Mouse (Mus musculus): ENCODE measurements around the gene Tecr. TPM values are rescaled to one million over a fixed set of nuclear protein-coding genes. Genes with fewer than 3 reads are reported as not detected.

Tecr gene
- polyA plus RNA-seq (2016; fragmentation: Nextera tagmentation; extraction: Ambion mirVana) = 740 and 757 TPM in 2 replicates

DNA sequence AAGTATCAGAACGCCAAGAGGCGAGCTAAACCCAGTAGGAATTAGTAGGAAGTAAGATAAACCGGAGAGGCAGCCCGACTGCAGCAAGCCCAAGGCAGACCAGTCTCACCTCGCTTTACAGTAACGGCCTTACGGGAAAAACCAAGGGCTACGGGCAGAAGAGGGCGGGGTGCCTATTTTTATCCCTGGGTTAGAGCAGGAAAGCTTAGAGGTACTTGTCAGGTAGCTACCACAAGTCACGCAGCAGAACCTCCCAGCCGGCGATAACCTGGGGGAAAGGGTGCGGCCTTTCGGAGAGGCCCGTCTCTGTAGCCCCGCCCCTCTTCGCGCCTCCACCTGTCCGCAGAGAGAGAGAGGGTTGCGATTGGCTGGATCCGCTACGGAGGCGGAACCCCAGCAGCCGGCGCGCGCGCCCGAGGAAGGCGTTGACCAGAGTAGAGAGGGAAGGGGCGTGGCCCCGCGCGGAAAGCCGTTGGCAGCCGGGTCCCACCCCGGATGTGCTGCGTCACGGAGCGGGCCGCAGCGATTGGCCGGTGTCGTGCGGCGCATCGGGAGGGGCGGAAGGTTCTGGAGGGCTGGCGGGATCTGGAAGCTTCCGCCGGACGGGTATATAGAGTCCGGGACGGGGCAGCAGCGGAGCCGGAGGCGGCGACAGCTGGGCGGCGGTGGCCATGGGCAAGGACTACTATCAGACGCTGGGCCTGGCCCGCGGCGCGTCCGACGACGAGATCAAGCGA is at the start of gene Tecr, which contains the start of gene Dnajb1:
Tecr (minus strand) TSS at position 311 of the 737 bp plus-strand sequence.
Dnajb1 (plus strand) TSS at position 533 of the 737 bp plus-strand sequence.
- WGBS = under 1% methylated on average over 69 of the region's 69 CpGs
- Histone ChIP-seq H3K27me3 (ENCODE audit: low read depth, poor library complexity, severe bottlenecking) (no peaks in the 10 kb centered on the region), H3K4me1 (peaks cover 20% of the 10 kb centered on the region), H3K4me3 (peak within 1 kb of the TSS; percentile 81), H3K36me3 (peaks cover 34% of the 10 kb centered on the region), H3K27ac (replicated peaks) (peak within 1 kb of the TSS; percentile 97), H3K9me3 (replicated peaks) (no peaks in the 10 kb centered on the region)
- DNase-seq (ENCODE audit: low spot score) = peak; percentile 99

DNA sequence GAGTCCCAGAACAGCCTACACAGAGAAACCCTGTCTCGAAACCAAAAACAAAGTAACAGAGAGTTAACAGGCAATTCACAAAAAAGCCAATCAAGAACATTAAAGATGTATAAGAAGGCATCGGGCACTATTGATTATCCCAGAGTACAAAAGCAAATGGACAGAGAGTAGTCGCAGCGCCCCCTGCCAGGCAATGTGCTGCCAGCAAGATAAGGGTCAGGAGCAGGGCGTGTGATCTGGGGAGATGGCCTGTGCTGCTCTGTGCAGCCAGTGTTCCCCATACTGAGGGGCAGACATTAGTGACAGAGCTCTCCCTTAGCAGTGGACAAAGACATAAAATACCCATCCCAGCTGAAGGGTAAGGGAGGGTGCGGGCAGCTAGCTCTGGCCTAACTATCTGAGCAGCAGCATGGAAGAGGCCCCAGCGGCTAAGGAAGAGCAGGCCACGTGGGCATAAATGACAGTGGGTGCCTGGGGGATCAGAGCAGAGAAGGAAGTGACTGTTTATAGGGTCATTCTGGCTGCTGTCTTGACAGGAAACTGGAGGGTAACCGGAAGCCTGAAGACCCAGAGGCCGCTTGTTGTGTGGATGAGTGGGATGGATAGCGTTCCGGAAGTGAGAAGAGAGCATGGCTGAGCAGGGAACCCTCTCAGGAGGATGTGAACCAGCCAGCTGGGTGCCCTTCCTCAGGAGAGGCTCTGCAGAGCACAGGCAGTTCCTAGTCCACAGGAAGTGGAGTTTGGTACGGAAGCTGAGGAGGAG is 48.9 kb upstream of the Tecr start:
- no peak overlapping the region for H3K27ac ChIP-seq (replicated peaks)

DNA sequence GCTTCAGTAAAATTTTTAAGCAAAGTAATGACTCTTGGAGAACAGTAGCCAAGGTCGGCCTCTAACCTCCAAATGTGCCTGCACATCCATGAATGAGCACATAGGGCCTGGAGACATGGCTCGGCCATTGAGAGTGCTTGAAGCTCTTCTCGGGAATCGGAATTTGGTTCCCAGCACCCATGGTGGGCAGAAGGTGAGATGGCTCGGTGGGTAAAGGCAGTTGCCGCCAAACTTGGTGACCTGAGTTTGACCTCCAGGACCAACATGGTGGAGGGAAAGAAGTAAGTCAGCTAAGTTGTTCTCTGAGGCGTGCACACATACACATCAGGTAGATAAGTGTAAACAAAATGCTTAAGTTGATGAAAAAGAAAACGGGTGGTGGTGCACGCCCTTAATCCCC is 48.3 kb upstream of the Tecr start:
- no peak for DNase-seq (ENCODE audit: low spot score)
- 90% methylated on average over 9 of the region's 9 CpGs for WGBS
- Histone ChIP-seq H3K4me1 (peaks cover 40% of the 10 kb centered on the region), H3K36me3 (peaks cover 48% of the 10 kb centered on the region), H3K9me3 (replicated peaks) (peaks cover 3% of the 10 kb centered on the region; the same call in 1 of the 2 replicates), H3K4me3 (no peak overlapping the region), H3K27me3 (ENCODE audit: low read depth, poor library complexity, severe bottlenecking) (no peaks in the 10 kb centered on the region), H3K27ac (replicated peaks) (no peak overlapping the region)

More for the DNA sequence above, 48.9 kb upstream of the Tecr start:
- Histone ChIP-seq H3K9me3 (replicated peaks) (no peaks in the 10 kb centered on the region), H3K4me1 (peaks cover 45% of the 10 kb centered on the region), H3K4me3 (no peak overlapping the region), H3K27me3 (ENCODE audit: low read depth, poor library complexity, severe bottlenecking) (no peaks in the 10 kb centered on the region), H3K36me3 (peaks cover 51% of the 10 kb centered on the region)
- 83% methylated on average over 13 of the region's 13 CpGs for WGBS
- DNase-seq (ENCODE audit: low spot score) = no peak

DNA sequence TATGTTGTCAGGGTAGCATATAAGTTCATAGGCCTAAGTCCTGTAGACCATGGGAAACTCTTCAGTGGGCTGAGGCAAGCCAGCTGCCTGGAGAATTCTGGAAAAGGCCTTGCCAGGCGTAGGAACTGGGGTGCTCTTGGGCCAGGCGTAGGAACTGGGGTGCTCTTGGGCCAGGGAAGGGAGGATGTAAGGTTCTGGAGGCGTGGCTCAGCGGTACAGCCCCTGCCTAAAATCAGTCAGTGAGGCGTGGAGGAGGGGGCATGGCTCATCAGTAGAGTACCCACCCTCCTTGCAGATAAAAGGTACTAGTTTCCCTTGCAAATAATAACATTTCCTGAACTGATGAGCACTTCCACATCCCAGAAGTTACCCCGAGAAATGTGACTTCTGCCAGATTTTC is 47.0 kb upstream of the Tecr start:
- Histone ChIP-seq H3K36me3 (peaks cover 48% of the 10 kb centered on the region), H3K4me3 (no peak overlapping the region; the same call in 1 of the 2 replicates), H3K4me1 (peaks cover 26% of the 10 kb centered on the region), H3K9me3 (replicated peaks) (peaks cover 5% of the 10 kb centered on the region; the same call in 1 of the 2 replicates), H3K27ac (replicated peaks) (no peak overlapping the region), H3K27me3 (ENCODE audit: low read depth, poor library complexity, severe bottlenecking) (no peaks in the 10 kb centered on the region)
- WGBS = 96% methylated on average over 6 of the region's 6 CpGs
- DNase-seq (ENCODE audit: low spot score) = no peak

DNA sequence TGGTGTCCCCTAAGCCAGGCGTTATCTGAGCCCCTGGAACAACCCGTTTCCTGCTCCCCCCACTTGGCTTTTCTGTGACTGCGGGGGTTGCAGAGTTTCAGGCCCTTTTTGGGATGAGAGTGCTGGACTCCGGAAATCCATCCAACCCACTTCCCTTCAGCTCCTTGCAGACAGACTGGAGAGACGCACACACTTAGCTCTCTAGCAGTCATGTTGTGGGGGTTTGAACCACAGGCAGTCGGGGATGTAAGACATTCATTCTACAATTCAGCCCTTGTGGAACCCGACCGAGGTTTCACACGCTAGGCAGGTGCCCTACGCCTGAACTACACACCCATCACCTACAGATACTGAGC is 45.9 kb upstream of the Tecr start:
- peaks cover 40% of the 10 kb centered on the region for H3K36me3 ChIP-seq
- peak overlapping the region; percentile 89 for H3K4me3 ChIP-seq
- no peak for DNase-seq (ENCODE audit: low spot score)
- H3K9me3 ChIP-seq (replicated peaks) = peaks cover 5% of the 10 kb centered on the region; the same call in 1 of the 2 replicates
- no peaks in the 10 kb centered on the region for H3K27me3 ChIP-seq (ENCODE audit: low read depth, poor library complexity, severe bottlenecking)
- peak overlapping the region; percentile 94 for H3K27ac ChIP-seq (replicated peaks)
- H3K4me1 ChIP-seq = peaks cover 25% of the 10 kb centered on the region
- 55% methylated on average over 10 of the region's 10 CpGs for WGBS

DNA sequence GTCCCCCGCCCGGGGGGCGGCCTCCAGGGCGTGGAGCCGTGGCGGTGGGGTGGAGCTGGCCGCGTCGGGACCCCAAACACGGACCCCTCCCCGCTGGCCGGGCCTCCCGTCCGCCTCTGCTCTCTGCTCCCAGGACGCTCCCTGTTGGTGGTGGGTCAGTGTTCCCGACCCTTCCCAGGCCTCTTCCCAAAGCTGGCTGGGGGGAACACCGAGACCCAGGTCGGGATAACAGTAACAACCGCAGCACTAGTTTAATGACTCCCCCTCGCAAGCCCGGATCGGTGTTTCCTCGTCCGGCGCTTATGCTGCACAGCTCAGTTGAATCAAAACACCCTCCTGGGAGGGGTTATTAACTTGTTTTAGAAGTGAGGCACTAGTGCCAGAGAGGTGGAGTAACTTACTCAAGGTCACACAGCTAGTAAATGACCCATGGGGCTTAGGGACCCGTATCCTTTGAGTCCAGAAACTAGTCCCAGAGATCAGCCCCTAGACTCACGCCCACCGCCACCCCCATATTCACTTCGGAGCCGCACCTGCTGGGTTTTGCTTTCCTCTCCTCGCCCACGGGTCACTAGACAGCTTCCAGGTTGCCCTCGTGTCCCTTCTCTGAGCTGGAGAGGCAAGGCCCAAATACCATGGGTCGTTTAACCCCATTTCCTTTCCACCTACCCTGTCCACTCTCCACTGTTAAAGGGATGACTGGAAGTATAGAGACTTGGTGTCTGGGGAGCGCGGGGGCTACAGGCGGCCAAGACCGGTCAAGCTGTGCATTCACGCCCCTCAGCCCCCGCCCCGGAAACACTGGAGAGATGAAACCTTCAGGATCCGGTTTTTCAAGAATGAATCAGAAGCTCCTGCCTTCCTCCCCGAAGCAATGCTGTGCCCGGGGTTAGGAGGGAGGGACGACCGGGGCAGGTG is 45.2 kb upstream of the Tecr start:
- Histone ChIP-seq H3K4me1 (peaks cover 25% of the 10 kb centered on the region), H3K9me3 (replicated peaks) (peaks cover 5% of the 10 kb centered on the region; the same call in 1 of the 2 replicates), H3K27me3 (ENCODE audit: low read depth, poor library complexity, severe bottlenecking) (no peaks in the 10 kb centered on the region), H3K36me3 (peaks cover 36% of the 10 kb centered on the region), H3K4me3 (peak overlapping the region; percentile 89), H3K27ac (replicated peaks) (peak overlapping the region; percentile 94)
- WGBS = 2% methylated on average over 46 of the region's 46 CpGs
- DNase-seq (ENCODE audit: low spot score) = no peak

DNA sequence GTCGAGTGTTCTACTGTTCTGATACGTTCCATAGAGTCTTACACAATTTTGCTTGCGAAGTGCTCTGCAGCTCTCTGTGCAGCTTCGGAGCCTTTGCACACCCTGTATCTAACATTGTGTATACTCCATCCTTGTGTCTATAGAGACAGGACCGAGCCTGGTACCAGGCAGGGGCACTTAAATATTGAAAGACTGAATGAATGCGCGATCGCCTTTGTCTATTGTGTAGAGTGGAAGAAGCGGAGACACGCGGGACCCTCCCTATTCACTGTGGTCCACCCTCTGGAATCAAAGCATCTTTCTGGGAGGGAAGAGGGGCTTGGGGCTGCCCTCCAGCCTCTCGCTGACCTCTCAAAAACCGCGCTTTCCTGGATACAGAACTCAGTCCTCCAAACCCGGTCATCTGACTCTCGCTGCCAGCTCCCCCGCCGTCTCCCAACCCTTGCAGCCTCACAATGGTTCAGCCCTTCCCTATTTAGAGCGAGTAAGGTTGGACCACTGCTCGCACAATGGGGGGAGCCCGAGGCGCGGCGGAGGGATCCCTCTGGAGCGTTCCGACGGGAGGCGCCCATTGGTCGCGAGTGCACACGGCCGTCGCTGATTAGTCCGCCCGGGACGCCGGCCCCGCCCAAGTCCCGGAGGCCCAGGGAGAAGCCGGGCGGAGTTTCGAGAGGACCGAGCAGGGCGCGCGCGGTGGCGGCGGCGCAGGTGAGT is 44.4 kb upstream of the Tecr start, which contains the start of gene Gipc1:
Gipc1 (plus strand) TSS at position 648 of the 714 bp plus-strand sequence.
- Histone ChIP-seq H3K9me3 (replicated peaks) (peaks cover 5% of the 10 kb centered on the region; the same call in 1 of the 2 replicates), H3K27ac (replicated peaks) (peak within 1 kb of the TSS; percentile 94), H3K4me1 (peaks cover 25% of the 10 kb centered on the region), H3K4me3 (peak within 1 kb of the TSS; percentile 89), H3K27me3 (ENCODE audit: low read depth, poor library complexity, severe bottlenecking) (no peaks in the 10 kb centered on the region), H3K36me3 (peaks cover 28% of the 10 kb centered on the region)
- WGBS = 5% methylated on average over 50 of the region's 50 CpGs
- DNase-seq (ENCODE audit: low spot score) = peak; percentile 98

DNA sequence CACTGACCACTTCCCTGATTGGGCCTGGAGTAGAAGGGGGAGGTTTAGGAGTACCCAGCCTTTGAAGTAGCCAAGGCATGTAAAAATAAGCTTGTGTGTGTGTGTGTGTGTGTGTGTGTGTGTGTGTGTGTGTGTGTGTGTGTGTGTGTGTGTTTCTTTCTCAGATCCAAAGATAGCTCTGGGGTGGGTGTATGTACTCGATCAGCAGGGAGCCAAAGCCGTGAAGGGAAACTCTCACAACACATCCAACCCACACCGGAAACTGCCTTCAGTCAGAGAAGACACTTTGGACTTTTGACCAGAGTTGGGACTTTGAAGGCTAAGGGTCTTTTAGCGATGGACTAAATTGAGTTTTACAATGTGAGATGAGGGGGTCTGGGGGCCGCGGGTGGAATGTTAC is 41.9 kb upstream of the Tecr start:
- Histone ChIP-seq H3K27me3 (ENCODE audit: low read depth, poor library complexity, severe bottlenecking) (no peaks in the 10 kb centered on the region), H3K36me3 (peaks cover 3% of the 10 kb centered on the region; the same call in 1 of the 2 replicates), H3K4me1 (peaks cover 20% of the 10 kb centered on the region), H3K27ac (replicated peaks) (no peak overlapping the region), H3K4me3 (no peak overlapping the region), H3K9me3 (replicated peaks) (peaks cover 5% of the 10 kb centered on the region; the same call in 1 of the 2 replicates)
- WGBS = 95% methylated on average over 6 of the region's 6 CpGs
- no peak for DNase-seq (ENCODE audit: low spot score)

DNA sequence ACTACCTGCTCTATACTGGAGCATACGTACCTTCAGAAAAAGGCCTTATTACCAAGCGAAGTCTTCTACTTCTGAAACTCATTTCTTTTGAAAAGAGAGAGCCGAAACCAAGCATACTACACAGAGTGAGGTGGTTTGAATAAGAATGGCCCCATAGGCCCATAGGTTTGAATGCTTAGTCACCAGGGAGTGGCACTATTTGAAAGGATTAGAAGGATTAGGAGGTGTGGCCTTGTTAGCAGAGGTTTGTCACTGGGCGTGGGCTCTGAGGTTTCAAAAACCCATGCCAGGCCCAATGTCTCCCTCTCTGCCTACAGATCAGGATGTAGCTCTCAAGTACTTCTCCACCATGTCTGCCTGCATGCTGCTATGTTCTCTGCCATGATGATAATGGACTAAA is 40.3 kb upstream of the Tecr start:
- WGBS = 90% methylated on average over 4 of the region's 4 CpGs
- no peaks in the 10 kb centered on the region for H3K27me3 ChIP-seq (ENCODE audit: low read depth, poor library complexity, severe bottlenecking)
- H3K27ac ChIP-seq (replicated peaks) = no peak overlapping the region
- peaks cover 5% of the 10 kb centered on the region; the same call in 1 of the 2 replicates for H3K9me3 ChIP-seq (replicated peaks)
- peaks cover 9% of the 10 kb centered on the region for H3K4me1 ChIP-seq
- no peaks in the 10 kb centered on the region for H3K36me3 ChIP-seq
- no peak for DNase-seq (ENCODE audit: low spot score)
- H3K4me3 ChIP-seq = no peak overlapping the region

DNA sequence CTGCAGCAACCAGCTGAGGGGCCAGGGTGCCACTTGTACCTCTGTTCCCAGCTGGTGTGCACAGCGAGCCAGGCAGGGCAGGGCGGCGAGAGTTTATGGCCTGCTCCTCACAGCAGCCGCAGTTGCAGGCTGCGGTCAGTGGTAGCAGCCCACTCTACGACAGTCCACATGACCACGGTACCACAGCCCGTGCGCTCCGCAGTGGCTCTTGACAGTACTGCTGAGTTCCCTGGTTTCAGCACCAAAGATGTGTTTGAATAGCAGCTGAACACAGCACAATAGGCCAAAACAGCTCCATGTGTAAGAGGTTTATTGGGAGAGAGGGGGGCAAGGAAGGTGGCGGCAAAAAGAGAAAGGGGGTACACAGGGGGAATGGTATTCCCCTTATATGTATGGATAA is 39.7 kb upstream of the Tecr start:
- Histone ChIP-seq H3K9me3 (replicated peaks) (peaks cover 5% of the 10 kb centered on the region; the same call in 1 of the 2 replicates), H3K4me3 (no peak overlapping the region), H3K36me3 (no peaks in the 10 kb centered on the region), H3K27ac (replicated peaks) (no peak overlapping the region), H3K27me3 (ENCODE audit: low read depth, poor library complexity, severe bottlenecking) (no peaks in the 10 kb centered on the region), H3K4me1 (peaks cover 7% of the 10 kb centered on the region)
- no peak for DNase-seq (ENCODE audit: low spot score)
- WGBS = 97% methylated on average over 11 of the region's 11 CpGs

DNA sequence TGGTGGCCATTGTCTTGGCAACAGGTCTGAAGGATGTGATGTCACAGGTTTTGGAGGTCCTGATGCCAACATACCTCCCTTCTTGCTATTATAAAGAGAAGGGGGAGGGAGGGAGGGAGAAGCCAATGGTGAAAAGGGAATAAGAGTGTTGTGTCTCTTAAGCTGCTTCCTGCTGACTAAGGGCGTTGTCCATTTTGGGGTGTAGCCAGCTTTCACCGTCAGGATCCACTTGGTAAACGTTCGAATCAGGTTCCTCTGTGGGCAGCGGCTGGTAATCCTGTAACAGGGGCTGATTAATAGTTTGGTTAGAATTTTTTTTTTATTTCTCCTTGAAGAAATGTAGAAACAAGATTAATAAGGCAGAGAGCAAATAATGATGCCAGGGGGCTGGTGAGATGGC is 31.9 kb upstream of the Tecr start:
- Histone ChIP-seq H3K27me3 (ENCODE audit: low read depth, poor library complexity, severe bottlenecking) (no peaks in the 10 kb centered on the region), H3K9me3 (replicated peaks) (peaks cover 7% of the 10 kb centered on the region; the same call in 1 of the 2 replicates), H3K27ac (replicated peaks) (no peak overlapping the region), H3K36me3 (no peaks in the 10 kb centered on the region), H3K4me1 (no peaks in the 10 kb centered on the region), H3K4me3 (no peak overlapping the region)
- WGBS = 80% methylated on average over 5 of the region's 5 CpGs
- DNase-seq (ENCODE audit: low spot score) = no peak

All from midbrain, embryonic 10.5 days (tissue).